Mouse (Mus musculus) left cerebral cortex, postnatal 14 days (tissue): ENCODE results near the gene Tjp2. TPM values are rescaled to one million over a fixed set of nuclear protein-coding genes. Genes with fewer than 3 reads are reported as not detected.
"Not testable (repeated sequence)": the region's sequence is repeated elsewhere in the genome, so short reads cannot be mapped to it uniquely, and the experiment has no call there.

ENCODE experiments used
- DNase-seq, 2 experiments: peaks; one replicate each; pipeline ENCODE4 v3.0.0; 2021 to 2022; ENCODE audit warnings: low spot score in 2 of 2, mixed read lengths in 1 of 2
- intact Hi-C: fragments of 180-260 bp; cut with DNase I; formaldehyde crosslinking; loops from one replicate; pipeline ENCODE4 v1.15.1; 2025
- total RNA-seq, 2 experiments: library from RNA; stranded (reverse); gene quantifications; 2 replicates each; pipeline ENCODE4 v1.2.3; 2021

Tjp2 gene
- total RNA-seq, 2 experiments from 2014 or later = 17.6 to 19.5 TPM

- DNase-seq, intact Hi-C loops: not testable (repeated sequence)
Measured at GRCm38 (mm10) chr19:24092060-24092459, 132.8 kb downstream of the Tjp2 start.

GRCm38 (mm10) chr19:24090366-24090765 lies 134.5 kb downstream of the Tjp2 start:
- intact Hi-C loops = no loop called here
- DNase-seq = no peak

GRCm38 (mm10) chr19:24085306-24085705 lies 139.5 kb downstream of the Tjp2 start:
- peak; percentile 17 to 60 for DNase-seq
- intact Hi-C loops = no loop called here

- DNase-seq = peak; percentile 12 to 30
- intact Hi-C loops = no loop called here
Measured at GRCm38 (mm10) chr19:24080417-24081080, 144.3 kb downstream of the Tjp2 start.

DNA sequence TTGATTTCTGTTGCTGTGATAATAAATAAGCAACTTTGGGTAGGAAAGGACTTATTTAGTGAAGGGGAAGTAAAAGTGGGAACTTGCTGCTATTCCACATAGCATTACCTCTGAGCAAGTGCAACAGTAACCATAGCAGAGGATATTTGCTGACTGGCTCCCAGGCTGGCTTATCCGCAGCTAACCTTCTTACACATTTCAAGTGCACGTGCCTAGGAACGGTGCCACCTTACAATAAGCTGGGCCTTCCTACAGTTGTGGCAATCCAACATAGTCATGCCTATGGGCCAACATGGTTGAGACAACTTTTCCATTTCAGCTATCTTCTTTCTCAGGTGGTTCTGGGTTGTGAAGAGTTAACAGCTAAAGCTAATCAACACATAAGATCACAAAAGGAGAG lies 147.2 kb downstream of the Tjp2 start:
- intact Hi-C loops = no loop called here
- no peak for DNase-seq

- intact Hi-C loops = no loop called here
- DNase-seq = no peak
Measured at GRCm38 (mm10) chr19:24076536-24076935, 148.3 kb downstream of the Tjp2 start.

GRCm38 (mm10) chr19:24075927-24076326 lies 148.9 kb downstream of the Tjp2 start:
- intact Hi-C loops = no loop called here
- no peak for DNase-seq

- DNase-seq = no peak
- intact Hi-C loops = no loop called here
Measured at GRCm38 (mm10) chr19:24073155-24073554, 151.7 kb downstream of the Tjp2 start.

DNA sequence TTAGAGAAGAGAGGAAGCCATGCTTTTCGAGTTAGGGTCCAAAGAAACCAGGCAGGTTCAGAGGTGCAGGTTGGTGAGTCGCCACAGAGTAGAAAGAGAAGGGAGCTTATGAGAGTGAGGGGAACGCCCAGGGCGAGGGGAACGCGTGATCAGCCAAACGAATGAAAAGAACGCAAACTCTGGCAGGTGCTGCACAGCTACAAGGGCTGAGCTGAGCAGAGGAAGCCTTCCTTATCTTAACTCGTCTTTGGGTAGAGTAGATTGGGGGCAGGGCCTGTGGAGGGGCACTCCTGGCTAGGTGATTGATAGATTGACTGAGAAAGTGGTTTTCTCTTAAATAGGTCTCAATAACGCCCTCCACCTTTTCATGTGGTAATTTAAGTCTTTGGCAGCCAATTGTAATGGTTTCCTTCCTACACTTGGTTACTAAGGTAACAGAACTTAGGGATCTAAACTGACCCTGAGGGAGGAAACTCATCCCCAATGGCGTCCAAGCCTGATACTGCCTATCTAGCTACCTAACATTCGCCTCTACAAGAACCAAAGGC lies 160.4 kb downstream of the Tjp2 start:
- no peak for DNase-seq
- intact Hi-C loops = no loop called here

- intact Hi-C loops = no loop called here
- no peak for DNase-seq
Measured at GRCm38 (mm10) chr19:24063585-24063984, 161.2 kb downstream of the Tjp2 start.

GRCm38 (mm10) chr19:24058851-24059250 lies 166.0 kb downstream of the Tjp2 start:
- intact Hi-C loops = no loop called here
- peak in 1 of 2 experiments; percentile 49 for DNase-seq

GRCm38 (mm10) chr19:24058021-24058420 lies 166.8 kb downstream of the Tjp2 start:
- intact Hi-C loops = no loop called here

DNA sequence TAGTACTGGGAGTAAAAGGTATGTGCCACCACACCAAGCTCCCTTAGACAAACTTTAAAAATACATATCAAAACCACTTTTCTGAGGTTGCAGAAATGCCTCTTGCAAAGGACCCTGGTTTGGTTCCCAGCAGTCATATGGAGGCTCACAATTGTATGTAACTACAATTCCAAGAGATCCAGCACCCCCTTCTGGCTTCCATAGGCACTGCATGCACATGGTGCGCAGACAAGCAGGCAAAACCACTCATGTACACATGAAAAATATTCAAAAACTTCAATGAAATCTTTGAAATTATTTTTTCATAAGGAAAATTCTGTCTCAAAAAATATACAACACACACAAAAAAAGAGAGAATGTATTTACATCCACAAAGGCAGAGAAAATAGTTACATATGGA lies 167.9 kb downstream of the Tjp2 start:
- intact Hi-C loops = no loop called here

More at GRCm38 (mm10) chr19:24058021-24058420, 166.8 kb downstream of the Tjp2 start:
- no peak for DNase-seq

GRCm38 (mm10) chr19:24054904-24055303 lies 169.9 kb downstream of the Tjp2 start:
- peak; percentile 20 to 79 for DNase-seq
- intact Hi-C loops = no loop called here

More for the DNA sequence above, 167.9 kb downstream of the Tjp2 start:
- DNase-seq = no peak

- no peak for DNase-seq
- intact Hi-C loops = no loop called here
Measured at GRCm38 (mm10) chr19:24054265-24054664, 170.6 kb downstream of the Tjp2 start.

DNA sequence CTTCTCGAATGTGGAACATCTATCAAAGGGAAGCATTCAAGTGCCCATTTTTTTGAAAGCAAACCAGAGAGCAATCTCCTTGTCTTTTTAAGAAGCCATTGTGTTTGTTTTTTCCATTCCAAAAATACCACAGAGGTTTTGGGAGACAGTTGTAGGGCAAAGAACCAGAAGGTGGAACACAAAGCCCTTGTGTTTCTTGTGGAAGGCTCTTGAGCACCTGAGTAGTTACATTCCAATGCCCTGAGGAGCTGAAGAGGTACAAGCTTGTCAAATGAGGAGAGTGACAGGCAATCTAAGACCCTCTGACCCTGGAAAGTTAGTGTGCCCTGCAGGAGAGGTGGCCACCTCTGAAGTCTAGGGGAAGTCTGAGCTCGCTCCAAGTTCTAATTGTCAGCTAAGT lies 174.3 kb downstream of the Tjp2 start:
- no peak for DNase-seq
- intact Hi-C loops = no loop called here

GRCm38 (mm10) chr19:24049329-24049728 lies 175.5 kb downstream of the Tjp2 start:
- no peak for DNase-seq
- intact Hi-C loops = no loop called here

GRCm38 (mm10) chr19:24046395-24046993 lies 178.3 kb downstream of the Tjp2 start:
- intact Hi-C loops = no loop called here
- no peak for DNase-seq
